Mouse (Mus musculus) E14TG2a.4 (cell line): ENCODE data around the gene Gorasp1.

ENCODE experiments used
- CTCF ChIP-seq: conservative IDR thresholded peaks from 2 replicates; pipeline ENCODE4 v1.5.1; 2014; ENCODE audit warnings: low read length
- NANOG ChIP-seq: IDR thresholded peaks from 2 replicates; pipeline ENCODE4 v1.6.1; 2014; ENCODE audit warnings: borderline replicate concordance, low read length, mixed read lengths

DNA sequence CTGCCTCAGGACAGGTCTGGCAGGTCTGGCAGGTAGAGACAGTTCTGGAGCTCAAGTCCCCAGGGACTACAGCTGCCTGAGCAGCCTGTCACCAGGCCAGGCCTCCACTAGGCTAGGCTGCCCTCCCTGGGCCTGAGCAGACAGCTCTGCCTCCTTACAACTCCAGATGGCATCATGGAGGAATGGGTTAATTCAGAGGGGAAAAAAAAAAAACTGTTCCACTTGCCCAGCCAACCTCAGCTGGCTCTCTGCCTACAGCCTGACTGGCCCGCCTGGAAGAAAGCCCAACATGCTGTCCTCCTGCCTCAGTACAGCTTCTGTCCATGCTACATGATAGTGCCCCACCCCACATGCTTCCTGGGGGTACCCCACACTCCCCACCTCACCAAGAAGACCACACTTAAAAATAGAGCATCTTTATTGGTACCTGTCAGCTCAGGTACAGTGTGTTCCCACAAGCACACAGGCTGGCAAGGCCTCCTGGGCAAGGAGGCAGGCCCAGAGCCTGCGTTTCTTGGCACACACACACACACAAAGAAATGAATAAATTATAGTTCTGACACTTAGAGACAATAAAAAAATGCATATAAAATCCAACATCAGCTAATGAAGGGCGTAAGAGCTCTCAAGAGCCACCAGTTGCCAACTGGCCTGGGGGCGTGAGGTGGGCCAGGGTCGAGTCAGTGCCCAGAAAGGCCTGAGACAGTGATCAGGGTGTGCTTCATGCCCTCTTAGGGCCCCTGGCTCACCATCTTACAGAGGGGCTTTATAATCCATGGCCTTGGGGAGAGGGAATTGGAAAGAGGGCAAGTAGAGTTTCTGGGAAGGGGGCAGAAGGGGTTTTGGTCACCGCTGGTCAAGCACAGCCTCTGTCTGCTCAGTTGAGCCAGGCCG lies 33.6 kb upstream of the Gorasp1 start:
- TF ChIP-seq CTCF (no peak), NANOG (no peak)
